Mouse (Mus musculus): ENCODE measurements around the gene Hyal3. TPM values are rescaled to one million over a fixed set of nuclear protein-coding genes. Genes with fewer than 3 reads are reported as not detected.
A peak's percentile ranks its signal among the peaks of the same experiment; 100 is the strongest.

Hyal3 gene
- polyA plus RNA-seq, 1 experiment from 2014 or later: 1.2 TPM

GRCm38 (mm10) chr9:107633661-107634405 lies 53.2 kb downstream of the Hyal3 start:
- peak; percentile 41 for DNase-seq (ENCODE audit: low spot score)

GRCm38 (mm10) chr9:107634406-107635278 lies 54.0 kb downstream of the Hyal3 start:
- DNase-seq (ENCODE audit: low spot score): peak; percentile 39

- peak; percentile 93 for DNase-seq (ENCODE audit: low spot score)
These were observed 54.8 kb downstream of the Hyal3 start, which contains the start of gene Gnai2 for GRCm38 (mm10) chr9:107635279-107636028. Gene Gnai2 (minus strand): TSS chr9:107635367.

Other genes with a start within 250 kb of the Hyal3 start
- 5.7 and 6.2 TPM in 2 replicates for gene Hemk1, start 242.5 kb upstream of the Hyal3 start, polyA plus RNA-seq (2015; fragmentation: Nextera tagmentation; extraction: Ambion mirVana)
- 0.42 and 0.51 TPM in 2 replicates for gene 6430571L13Rik, start 240.2 kb upstream of the Hyal3 start, polyA plus RNA-seq (2015; fragmentation: Nextera tagmentation; extraction: Ambion mirVana)
- gene Cacna2d2, start 181.2 kb upstream of the Hyal3 start, polyA plus RNA-seq (2015; fragmentation: Nextera tagmentation; extraction: Ambion mirVana): 0.31 and 0.35 TPM in 2 replicates
- 35.0 and 37.1 TPM in 2 replicates for gene Tmem115, start 46.9 kb upstream of the Hyal3 start, polyA plus RNA-seq (2015; fragmentation: Nextera tagmentation; extraction: Ambion mirVana)
- gene Cyb561d2, start 38.6 kb upstream of the Hyal3 start, polyA plus RNA-seq (2015; fragmentation: Nextera tagmentation; extraction: Ambion mirVana): 48.5 and 49.8 TPM in 2 replicates
- 47.2 and 48.4 TPM in 2 replicates for gene Nprl2, start 38.6 kb upstream of the Hyal3 start, polyA plus RNA-seq (2015; fragmentation: Nextera tagmentation; extraction: Ambion mirVana)
- gene Zmynd10, start 33.5 kb upstream of the Hyal3 start, polyA plus RNA-seq (2015; fragmentation: Nextera tagmentation; extraction: Ambion mirVana): 0.89 and 1.5 TPM in 2 replicates
- 52.1 and 56.2 TPM in 2 replicates for gene Rassf1, start 29.3 kb upstream of the Hyal3 start, polyA plus RNA-seq (2015; fragmentation: Nextera tagmentation; extraction: Ambion mirVana)
- gene Tusc2, start 17.6 kb upstream of the Hyal3 start, polyA plus RNA-seq (2015; fragmentation: Nextera tagmentation; extraction: Ambion mirVana): 56.7 and 57.8 TPM in 2 replicates
- gene Hyal2, start 12.9 kb upstream of the Hyal3 start, polyA plus RNA-seq (2015; fragmentation: Nextera tagmentation; extraction: Ambion mirVana): 31.0 and 31.3 TPM in 2 replicates
- 6.1 and 9.0 TPM in 2 replicates for gene Hyal1, start 3.9 kb upstream of the Hyal3 start, polyA plus RNA-seq (2015; fragmentation: Nextera tagmentation; extraction: Ambion mirVana)
- 18.4 and 23.1 TPM in 2 replicates for gene Naa80, start 1.9 kb upstream of the Hyal3 start, polyA plus RNA-seq (2015; fragmentation: Nextera tagmentation; extraction: Ambion mirVana)
- 43.6 and 48.7 TPM in 2 replicates for gene Ifrd2, start 6.8 kb downstream of the Hyal3 start, polyA plus RNA-seq (2015; fragmentation: Nextera tagmentation; extraction: Ambion mirVana)
- 1.4 and 1.8 TPM in 2 replicates for gene Sema3b, start 28.4 kb downstream of the Hyal3 start, polyA plus RNA-seq (2015; fragmentation: Nextera tagmentation; extraction: Ambion mirVana)
- 466 and 479 TPM in 2 replicates for gene Gnai2, start 54.5 kb downstream of the Hyal3 start, polyA plus RNA-seq (2015; fragmentation: Nextera tagmentation; extraction: Ambion mirVana)
- 0.60 and 1.1 TPM in 2 replicates for gene Slc38a3, start 88.7 kb downstream of the Hyal3 start, polyA plus RNA-seq (2015; fragmentation: Nextera tagmentation; extraction: Ambion mirVana)
- 0.62 and 0.85 TPM in 2 replicates for gene Gnat1, start 98.9 kb downstream of the Hyal3 start, polyA plus RNA-seq (2015; fragmentation: Nextera tagmentation; extraction: Ambion mirVana)
- gene Sema3f, start 129.7 kb downstream of the Hyal3 start, polyA plus RNA-seq (2015; fragmentation: Nextera tagmentation; extraction: Ambion mirVana): 2.2 and 3.2 TPM in 2 replicates
- gene Rbm5, start 190.2 kb downstream of the Hyal3 start, polyA plus RNA-seq (2015; fragmentation: Nextera tagmentation; extraction: Ambion mirVana): 162 and 183 TPM in 2 replicates